Mouse (Mus musculus): ENCODE results near the gene Olfr168. TPM values are rescaled to one million over a fixed set of nuclear protein-coding genes. Genes with fewer than 3 reads are reported as not detected.
"Not testable (repeated sequence)": the region's sequence is repeated elsewhere in the genome, so short reads cannot be mapped to it uniquely, and the experiment has no call there.

Gene Olfr168
- polyA plus RNA-seq (2015; fragmentation: Nextera tagmentation; extraction: Ambion mirVana): not detected in 2 replicates

- Histone ChIP-seq H3K4me2 (no peak within 1 kb of the TSS), H3K9me3 (no peaks in the 10 kb centered on the region), H3K9ac (no peak within 1 kb of the TSS), H3K27ac (no peak within 1 kb of the TSS), H3K27me3 (no peaks in the 10 kb centered on the region), H3K4me1 (no peaks in the 10 kb centered on the region), H3K36me3 (no peaks in the 10 kb centered on the region), H3K4me3 (no peak within 1 kb of the TSS)
- ATAC-seq (ENCODE audit: insufficient number of reproducible peaks, low FRiP score, low TSS enrichment, low read depth): no peak
Observed at GRCm38 (mm10) chr16:19535455-19535854, at the start of gene Olfr168. TSS of gene Olfr168 (minus strand) at chr16:19535555.

- not testable (repeated sequence) for H3K4me2 ChIP-seq; H3K9me3 ChIP-seq; H3K27me3 ChIP-seq; H3K4me1 ChIP-seq; ATAC-seq (ENCODE audit: insufficient number of reproducible peaks, low FRiP score, low TSS enrichment, low read depth); H3K4me3 ChIP-seq; H3K36me3 ChIP-seq; H3K27ac ChIP-seq; H3K9ac ChIP-seq
- 88% methylated on average over 2 of the region's 2 CpGs for WGBS
Observed at GRCm38 (mm10) chr16:19571709-19572108, 36.4 kb upstream of the Olfr168 start, which contains the start of gene Olfr169. TSS of gene Olfr169 (minus strand) at chr16:19571809.

GRCm38 (mm10) chr16:19553429-19553828 lies 18.1 kb upstream of the Olfr168 start:
- WGBS: 76% methylated on average over 7 of the region's 7 CpGs
- not testable (repeated sequence) for H3K4me3 ChIP-seq; H3K9ac ChIP-seq; H3K4me1 ChIP-seq; H3K9me3 ChIP-seq; ATAC-seq (ENCODE audit: insufficient number of reproducible peaks, low FRiP score, low TSS enrichment, low read depth); H3K27me3 ChIP-seq; H3K36me3 ChIP-seq; H3K4me2 ChIP-seq; H3K27ac ChIP-seq

- not testable (repeated sequence) for H3K27me3 ChIP-seq; H3K4me2 ChIP-seq; H3K9me3 ChIP-seq; H3K4me3 ChIP-seq; H3K4me1 ChIP-seq; H3K9ac ChIP-seq; H3K36me3 ChIP-seq; ATAC-seq (ENCODE audit: insufficient number of reproducible peaks, low FRiP score, low TSS enrichment, low read depth); H3K27ac ChIP-seq
- 79% methylated on average over 3 of the region's 3 CpGs for WGBS
Observed at GRCm38 (mm10) chr16:19552246-19552645, 16.9 kb upstream of the Olfr168 start.

- WGBS: 94% methylated on average over 2 of the region's 2 CpGs
- H3K9me3 ChIP-seq: no peaks in the 10 kb centered on the region
- H3K27me3 ChIP-seq: no peaks in the 10 kb centered on the region
- H3K27ac ChIP-seq: no peak within 1 kb of the TSS
- H3K9ac ChIP-seq: no peak within 1 kb of the TSS
- no peak within 1 kb of the TSS for H3K4me2 ChIP-seq
- H3K4me3 ChIP-seq: no peak within 1 kb of the TSS
- ATAC-seq (ENCODE audit: insufficient number of reproducible peaks, low FRiP score, low TSS enrichment, low read depth): no peak
- H3K4me1 ChIP-seq: no peaks in the 10 kb centered on the region
- H3K36me3 ChIP-seq: no peaks in the 10 kb centered on the region
Observed at GRCm38 (mm10) chr16:19522166-19522565, 13.2 kb downstream of the Olfr168 start, which contains the start of gene Olfr167. TSS of gene Olfr167 (minus strand) at chr16:19522266.

- ATAC-seq (ENCODE audit: insufficient number of reproducible peaks, low FRiP score, low TSS enrichment, low read depth): no peak
- no peaks in the 10 kb centered on the region for H3K9me3 ChIP-seq
- no peak within 1 kb of the TSS for H3K9ac ChIP-seq
- no peak within 1 kb of the TSS for H3K27ac ChIP-seq
- no peaks in the 10 kb centered on the region for H3K36me3 ChIP-seq
- H3K4me1 ChIP-seq: no peaks in the 10 kb centered on the region
- H3K4me2 ChIP-seq: no peak within 1 kb of the TSS
- no peaks in the 10 kb centered on the region for H3K27me3 ChIP-seq
- H3K4me3 ChIP-seq: no peak within 1 kb of the TSS
Observed at GRCm38 (mm10) chr16:19483394-19483793, 52.0 kb downstream of the Olfr168 start, which contains the start of gene Olfr166. TSS of gene Olfr166 (plus strand) at chr16:19483694.

Other genes with a start within 250 kb of the Olfr168 start
- not detected in 2 replicates for gene Olfr164, start 221.5 kb downstream of the Olfr168 start, polyA plus RNA-seq (2015; fragmentation: Nextera tagmentation; extraction: Ambion mirVana)
- gene Olfr165, start 112.4 kb downstream of the Olfr168 start, polyA plus RNA-seq (2015; fragmentation: Nextera tagmentation; extraction: Ambion mirVana): not detected in 2 replicates
- not detected in 2 replicates for gene Olfr166, start 51.9 kb downstream of the Olfr168 start, polyA plus RNA-seq (2015; fragmentation: Nextera tagmentation; extraction: Ambion mirVana)
- not detected in 2 replicates for gene Olfr167, start 13.3 kb downstream of the Olfr168 start, polyA plus RNA-seq (2015; fragmentation: Nextera tagmentation; extraction: Ambion mirVana)
- not detected in 2 replicates for gene Olfr169, start 36.3 kb upstream of the Olfr168 start, polyA plus RNA-seq (2015; fragmentation: Nextera tagmentation; extraction: Ambion mirVana)
- gene Olfr170, start 76.3 kb upstream of the Olfr168 start, polyA plus RNA-seq (2015; fragmentation: Nextera tagmentation; extraction: Ambion mirVana): not detected in 2 replicates
- gene Olfr171, start 94.4 kb upstream of the Olfr168 start, polyA plus RNA-seq (2015; fragmentation: Nextera tagmentation; extraction: Ambion mirVana): not detected in 2 replicates
- not detected in 2 replicates for gene Lamp3, start 170.8 kb upstream of the Olfr168 start, polyA plus RNA-seq (2015; fragmentation: Nextera tagmentation; extraction: Ambion mirVana)
- gene B3gnt5, start 224.7 kb upstream of the Olfr168 start, polyA plus RNA-seq (2015; fragmentation: Nextera tagmentation; extraction: Ambion mirVana): 12.2 and 13.5 TPM in 2 replicates

Data from limb, embryonic 15.5 days (tissue).